Mouse (Mus musculus) c-Kit-positive CD71-positive TER-119-negative erythroid progenitor cells, embryonic 14.5 days (primary cell): ENCODE measurements around the gene Ar.

Source experiments
- DNase-seq: peaks from one replicate; pipeline ENCODE4 v3.0.0-alpha.2; 2013; ENCODE audit warnings: low read depth

The Ar gene

GRCm38 (mm10) chrX:98148531-98149342, at the start of gene Ar:
Ar (plus strand) TSS chrX:98148769.
- DNase-seq, result no peak

- no peak for DNase-seq
These were observed 1.3 kb downstream of the Ar start for GRCm38 (mm10) chrX:98149724-98150392.

GRCm38 (mm10) chrX:98150393-98151119, 2.0 kb downstream of the Ar start:
- no peak for DNase-seq

- no peak for DNase-seq
These were observed 41.2 kb downstream of the Ar start for GRCm38 (mm10) chrX:98189759-98190158.

GRCm38 (mm10) chrX:98205766-98206165, 57.2 kb downstream of the Ar start:
- no peak for DNase-seq

GRCm38 (mm10) chrX:98207166-98207565, 58.6 kb downstream of the Ar start:
- no peak for DNase-seq

GRCm38 (mm10) chrX:98216103-98216502, 67.5 kb downstream of the Ar start:
- DNase-seq, result no peak

GRCm38 (mm10) chrX:98239011-98239410, 90.4 kb downstream of the Ar start:
- no peak for DNase-seq

GRCm38 (mm10) chrX:98245108-98245507, 96.5 kb downstream of the Ar start:
- DNase-seq, result no peak

- no peak for DNase-seq
These were observed 99.8 kb downstream of the Ar start for GRCm38 (mm10) chrX:98248363-98248762.

- no peak for DNase-seq
These were observed 111.1 kb downstream of the Ar start for GRCm38 (mm10) chrX:98259620-98260019.

GRCm38 (mm10) chrX:98265755-98266154, 117.2 kb downstream of the Ar start:
- DNase-seq, result no peak

GRCm38 (mm10) chrX:98271361-98271760, 122.8 kb downstream of the Ar start:
- no peak for DNase-seq

GRCm38 (mm10) chrX:98291763-98292162, 143.2 kb downstream of the Ar start:
- no peak for DNase-seq

- DNase-seq, result no peak
These were observed 152.1 kb downstream of the Ar start for GRCm38 (mm10) chrX:98300685-98301084.

GRCm38 (mm10) chrX:98301924-98302323, 153.4 kb downstream of the Ar start:
- DNase-seq, result no peak

- no peak for DNase-seq
These were observed 167.4 kb downstream of the Ar start for GRCm38 (mm10) chrX:98315961-98316360.

- no peak for DNase-seq
These were observed 168.9 kb downstream of the Ar start for GRCm38 (mm10) chrX:98317483-98317882.

GRCm38 (mm10) chrX:98323105-98323504, 174.5 kb downstream of the Ar start:
- DNase-seq, result no peak

- no peak for DNase-seq
These were observed 198.9 kb downstream of the Ar start for GRCm38 (mm10) chrX:98347481-98347880.

- no peak for DNase-seq
These were observed 199.5 kb downstream of the Ar start for GRCm38 (mm10) chrX:98348036-98348435.
